Mouse (Mus musculus) forebrain, embryonic 11.5 days (tissue): ENCODE data around the gene Cfap126. TPM values are rescaled to one million over a fixed set of nuclear protein-coding genes. Genes with fewer than 3 reads are reported as not detected.

Source experiments
- ATAC-seq: fragments of 200-750 bp; cut with Nextera tagmentation; replicated peaks from 2 replicates; pipeline ENCODE4 v1.8.0; 2017; ENCODE audit warnings: moderate TSS enrichment; ENCODE audit not compliant: low FRiP score
- DNase-seq: peaks from one replicate; pipeline ENCODE4 v3.0.0-alpha.2; 2017; ENCODE audit warnings: low spot score
- H3K27ac ChIP-seq: fragments of 300-500 bp; sonication (generic); 2 replicates; pipeline ENCODE4 v1.5.1; 2014; ENCODE audit warnings: low read depth, low read length
- H3K27me3 ChIP-seq: fragments of 300-500 bp; sonication (generic); 2 replicates; pipeline ENCODE4 v1.6.1; 2014; ENCODE audit warnings: mild to moderate bottlenecking, low read length, mixed read lengths; ENCODE audit not compliant: control insufficient read depth, insufficient read depth
- H3K36me3 ChIP-seq: fragments of 300-500 bp; sonication (generic); 2 replicates; pipeline ENCODE4 v1.6.1; 2014; ENCODE audit warnings: mild to moderate bottlenecking, low read length, moderate library complexity, mixed read lengths; ENCODE audit not compliant: control insufficient read depth, insufficient read depth
- H3K4me1 ChIP-seq: fragments of 300-500 bp; sonication (generic); replicated peaks from 2 replicates; pipeline ENCODE4 v1.6.1; 2014; ENCODE audit warnings: low read length, mixed read lengths; ENCODE audit not compliant: control insufficient read depth, insufficient read depth
- H3K4me2 ChIP-seq: fragments of 300-500 bp; sonication (generic); 2 replicates; pipeline ENCODE4 v1.6.1; 2014; ENCODE audit warnings: low read depth, mild to moderate bottlenecking, low read length, moderate library complexity, mixed read lengths; ENCODE audit not compliant: severe bottlenecking
- H3K4me3 ChIP-seq: fragments of 300-500 bp; sonication (generic); 2 replicates; pipeline ENCODE4 v1.5.1; 2014; ENCODE audit warnings: low read depth, low read length
- H3K9ac ChIP-seq: fragments of 300-500 bp; sonication (generic); 2 replicates; pipeline ENCODE4 v1.6.1; 2014; ENCODE audit warnings: low read length
- H3K9me3 ChIP-seq: fragments of 300-500 bp; sonication (generic); 2 replicates; pipeline ENCODE4 v1.6.1; 2016; ENCODE audit warnings: low read length, mixed read lengths; ENCODE audit not compliant: control insufficient read depth
- WGBS: fragments of 180-500 bp; shearing (Covaris S2); extraction: QIAGEN DNeasy Blood & Tissue Kit; methylation state at CpG from one replicate; pipeline ENCODE4 v1.1.7; 2014; 5-methylcytosine and 5-hydroxymethylcytosine counted together
- polyA plus RNA-seq: library from polyadenylated mRNA; unstranded; fragments of >200 nt; fragmentation: Nextera tagmentation; extraction: Ambion mirVana; gene quantifications from 2 replicates; pipeline ENCODE4 v1.2.1, GENCODE M21; 2014

Cfap126 gene
- polyA plus RNA-seq, 1 experiment from 2014 or later, result 2.9 TPM

DNA sequence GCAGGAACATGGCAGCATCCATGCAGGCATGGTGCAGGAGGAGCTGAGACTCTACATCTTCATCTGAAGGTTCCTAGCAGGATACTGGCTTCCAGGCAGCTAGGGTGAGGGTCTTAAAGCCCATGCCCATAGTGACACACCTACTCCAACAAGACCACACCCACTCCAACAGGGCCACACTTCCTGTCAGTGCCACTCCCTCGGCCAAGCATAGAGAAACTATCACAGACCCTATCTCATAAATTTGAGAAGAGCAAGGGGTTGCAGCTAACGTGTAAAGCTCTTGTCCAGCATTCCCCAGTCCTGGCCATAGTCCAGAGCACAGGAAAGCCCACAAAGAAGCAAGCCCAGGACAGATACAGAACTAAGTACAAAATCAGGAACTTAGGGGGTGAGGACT, 12.7 kb upstream of the Cfap126 start:
- Histone ChIP-seq H3K4me2 (no peak overlapping the region), H3K4me3 (no peak overlapping the region), H3K27me3 (no peaks in the 10 kb centered on the region), H3K36me3 (no peaks in the 10 kb centered on the region), H3K4me1 (no peaks in the 10 kb centered on the region; the same call in 1 of the 2 replicates), H3K9me3 (no peaks in the 10 kb centered on the region), H3K27ac (no peak overlapping the region), H3K9ac (no peak overlapping the region)
- no peak for DNase-seq
- 61% methylated on average over 2 of the region's 2 CpGs for WGBS
- ATAC-seq, result no peak

DNA sequence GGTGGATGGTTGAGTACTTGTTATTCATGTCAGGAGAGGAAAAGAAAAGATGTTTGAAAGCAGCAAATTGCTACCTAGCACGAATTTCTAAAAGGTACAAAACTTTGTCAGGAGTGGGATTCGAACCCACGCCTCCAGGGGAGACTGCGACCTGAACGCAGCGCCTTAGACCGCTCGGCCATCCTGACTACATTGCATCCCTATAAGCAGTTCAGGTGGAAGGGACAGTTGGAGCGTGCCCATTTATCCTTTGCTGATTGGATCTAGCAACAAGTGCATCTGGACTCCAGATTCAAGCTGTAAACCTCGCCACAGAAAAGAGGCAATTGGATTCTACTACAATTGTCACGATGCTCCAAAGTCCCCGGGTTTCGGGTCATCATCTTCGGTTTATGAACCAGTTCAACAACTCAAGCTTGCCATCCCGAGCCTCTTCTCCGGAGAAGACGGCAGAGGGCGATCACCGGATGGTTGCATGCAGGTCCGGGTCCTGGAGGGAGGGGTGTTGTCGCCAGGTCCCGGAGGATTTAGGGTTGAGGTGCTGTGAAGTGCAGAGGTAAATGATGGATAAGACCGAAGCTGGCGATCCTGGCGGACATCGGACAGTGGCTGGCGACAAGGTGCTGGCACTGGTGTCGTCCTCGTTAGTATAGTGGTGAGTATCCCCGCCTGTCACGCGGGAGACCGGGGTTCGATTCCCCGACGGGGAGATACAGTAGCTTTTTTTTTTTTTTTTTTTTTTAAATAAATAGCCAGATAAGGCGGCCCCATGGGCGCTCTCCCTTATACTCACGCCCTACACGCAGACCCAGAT, 11.8 kb upstream of the Cfap126 start:
- under 1% methylated on average over 40 of the region's 40 CpGs for WGBS
- no peak overlapping the region for H3K27ac ChIP-seq
- H3K9me3 ChIP-seq, result no peaks in the 10 kb centered on the region
- H3K36me3 ChIP-seq, result no peaks in the 10 kb centered on the region
- ATAC-seq, result peak; percentile 89
- H3K27me3 ChIP-seq, result no peaks in the 10 kb centered on the region
- peak overlapping the region; percentile 72 for H3K4me3 ChIP-seq
- H3K4me1 ChIP-seq, result no peaks in the 10 kb centered on the region; the same call in 1 of the 2 replicates
- DNase-seq, result peak; percentile 95
- H3K4me2 ChIP-seq, result peak overlapping the region; percentile 66
- peak overlapping the region; percentile 56 for H3K9ac ChIP-seq

DNA sequence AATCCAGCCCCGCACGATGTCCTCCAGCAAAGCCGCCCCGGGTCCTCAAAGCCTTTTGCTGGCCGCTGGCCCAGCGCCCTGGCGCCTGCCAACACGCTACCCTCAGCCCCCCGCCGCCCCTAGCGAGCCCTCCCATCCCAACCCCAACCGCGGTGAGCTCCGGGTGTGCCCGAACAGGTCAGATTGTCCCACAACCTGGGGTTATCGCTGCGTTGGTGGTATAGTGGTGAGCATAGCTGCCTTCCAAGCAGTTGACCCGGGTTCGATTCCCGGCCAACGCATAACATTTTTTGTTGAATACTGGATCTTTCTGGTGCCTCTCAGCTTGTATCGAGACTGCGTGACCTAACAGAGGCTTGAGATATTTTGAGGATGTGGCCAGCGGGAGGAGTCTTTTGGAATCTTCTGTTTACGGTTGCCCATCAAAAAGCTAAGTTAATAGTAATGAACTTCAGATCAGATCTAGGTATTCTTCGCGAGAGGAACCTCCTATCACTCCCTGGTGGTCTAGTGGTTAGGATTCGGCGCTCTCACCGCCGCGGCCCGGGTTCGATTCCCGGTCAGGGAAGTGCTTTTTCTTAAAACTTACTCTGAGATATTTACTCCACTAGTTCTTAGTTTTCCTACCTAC, 11.1 kb upstream of the Cfap126 start:
- H3K36me3 ChIP-seq, result no peaks in the 10 kb centered on the region
- H3K4me2 ChIP-seq, result peak overlapping the region; percentile 66
- no peaks in the 10 kb centered on the region for H3K27me3 ChIP-seq
- DNase-seq (peak; percentile 95), ATAC-seq (peak; percentile 95)
- no peak overlapping the region for H3K27ac ChIP-seq
- H3K4me1 ChIP-seq, result no peaks in the 10 kb centered on the region; the same call in 1 of the 2 replicates
- peak overlapping the region; percentile 56 for H3K9ac ChIP-seq
- H3K4me3 ChIP-seq, result peak overlapping the region; percentile 72
- under 1% methylated on average over 35 of the region's 35 CpGs for WGBS
- no peaks in the 10 kb centered on the region for H3K9me3 ChIP-seq

DNA sequence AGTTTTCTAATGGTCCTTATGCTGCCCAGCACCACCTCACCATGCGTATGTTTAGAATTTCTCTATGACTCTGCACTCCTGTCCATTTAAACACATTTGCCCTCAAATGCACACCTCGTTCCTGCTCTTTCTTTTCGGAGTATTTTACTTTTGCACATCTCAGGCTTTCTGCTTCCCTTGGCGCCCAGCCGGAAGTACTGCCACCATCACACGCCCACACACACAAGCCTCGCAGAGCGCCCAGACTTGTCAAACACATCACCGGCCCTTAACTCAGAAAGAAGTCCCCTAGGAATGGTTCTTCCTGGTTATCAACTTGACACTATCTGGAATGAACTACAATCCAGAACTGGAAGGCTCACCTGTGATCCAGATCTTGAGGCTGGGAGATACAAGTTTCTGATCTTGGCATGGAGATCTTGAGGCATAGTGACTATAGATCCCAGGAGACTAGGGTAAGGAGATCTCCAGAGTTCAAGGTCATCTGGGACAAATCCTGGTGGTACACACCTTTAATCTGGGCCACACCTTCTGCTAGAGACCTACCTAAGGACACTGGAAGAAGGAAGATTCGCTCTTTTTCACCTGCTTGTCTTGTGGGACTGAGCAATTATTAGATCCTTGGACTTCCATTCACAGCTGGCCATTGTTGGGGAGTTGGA, 10.4 kb upstream of the Cfap126 start:
- Histone ChIP-seq H3K4me3 (peak overlapping the region; percentile 72), H3K36me3 (no peaks in the 10 kb centered on the region), H3K4me1 (no peaks in the 10 kb centered on the region; the same call in 1 of the 2 replicates), H3K9me3 (no peaks in the 10 kb centered on the region), H3K27me3 (no peaks in the 10 kb centered on the region), H3K9ac (peak overlapping the region; percentile 27; the same call in 1 of the 2 replicates), H3K27ac (no peak overlapping the region), H3K4me2 (peak overlapping the region; percentile 58)
- DNase-seq (no peak), ATAC-seq (peak; percentile 11; the same call in 1 of the 2 replicates)
- WGBS, result 7% methylated on average over 10 of the region's 10 CpGs

DNA sequence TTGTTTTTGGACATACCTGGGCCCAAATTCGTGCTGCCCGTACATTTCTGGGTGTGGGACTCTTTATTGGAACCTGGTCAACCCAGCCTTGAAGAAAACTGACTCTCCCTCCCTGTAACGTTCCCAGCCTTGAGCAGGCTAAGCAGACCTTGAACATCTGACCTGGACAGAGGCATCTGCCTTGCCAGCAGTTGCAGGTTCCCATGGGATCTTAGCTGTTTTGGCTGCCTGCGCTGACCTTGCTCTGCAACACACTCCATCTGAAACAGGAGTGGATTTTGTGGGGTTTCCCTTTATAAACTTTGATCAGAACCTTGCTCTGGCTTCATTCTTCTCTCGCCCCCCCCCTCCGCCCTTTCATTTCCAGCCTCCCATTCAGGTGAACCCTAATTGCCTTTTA, 8.5 kb upstream of the Cfap126 start:
- Histone ChIP-seq H3K9me3 (no peaks in the 10 kb centered on the region), H3K9ac (no peak overlapping the region), H3K4me2 (no peak overlapping the region), H3K27ac (no peak overlapping the region), H3K4me3 (no peak overlapping the region), H3K27me3 (no peaks in the 10 kb centered on the region), H3K4me1 (no peaks in the 10 kb centered on the region; the same call in 1 of the 2 replicates), H3K36me3 (no peaks in the 10 kb centered on the region)
- ATAC-seq (no peak), DNase-seq (no peak)
- 68% methylated on average over 6 of the region's 6 CpGs for WGBS

DNA sequence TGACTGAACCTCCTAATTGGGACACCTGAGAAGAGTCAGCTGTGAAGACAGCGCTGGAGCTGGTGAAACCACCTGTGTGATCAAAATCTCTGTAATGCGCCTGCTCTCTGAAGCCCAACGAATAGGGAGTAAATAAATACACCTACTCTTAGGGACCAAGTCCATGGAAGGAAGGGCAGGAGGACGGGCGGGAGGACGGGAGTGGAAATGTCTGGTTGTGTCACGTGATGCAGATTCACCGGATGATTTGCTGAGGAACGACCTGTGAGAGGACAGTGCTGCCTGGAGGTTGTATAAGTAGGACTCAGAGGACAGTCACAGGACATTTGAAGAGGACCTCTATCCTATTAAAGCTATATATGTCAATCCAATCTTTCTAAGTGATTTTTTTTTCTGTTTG, 4.1 kb upstream of the Cfap126 start:
- no peak overlapping the region for H3K4me2 ChIP-seq
- H3K4me1 ChIP-seq, result 0 out of 2 replicates have a peak, but pooled peaks cover 2% of the 10 kb centered on the region
- DNase-seq (no peak), ATAC-seq (no peak)
- no peaks in the 10 kb centered on the region for H3K27me3 ChIP-seq
- no peaks in the 10 kb centered on the region for H3K36me3 ChIP-seq
- WGBS, result 43% methylated on average over 9 of the region's 9 CpGs
- H3K9ac ChIP-seq, result no peak overlapping the region
- H3K9me3 ChIP-seq, result no peaks in the 10 kb centered on the region
- H3K4me3 ChIP-seq, result no peak overlapping the region
- H3K27ac ChIP-seq, result no peak overlapping the region

DNA sequence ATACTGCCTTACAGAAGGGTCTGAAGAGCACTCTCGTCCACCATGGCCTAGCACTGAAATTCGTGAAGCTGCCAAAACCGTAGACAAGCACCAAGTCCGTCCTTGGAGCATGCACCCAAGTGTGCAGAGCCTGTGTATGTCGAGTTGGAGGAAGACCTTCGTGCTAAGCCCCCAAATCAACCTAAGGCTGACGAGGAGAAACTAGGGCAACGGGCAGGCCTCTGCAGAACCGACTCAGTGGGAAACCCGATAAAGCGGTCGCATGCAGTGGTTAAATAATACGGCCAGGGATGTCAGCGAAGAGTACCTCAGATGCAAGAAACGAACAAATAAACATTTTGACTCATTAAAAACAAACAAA, 3.1 kb upstream of the Cfap126 start:
- no peaks in the 10 kb centered on the region for H3K27me3 ChIP-seq
- H3K27ac ChIP-seq, result peak overlapping the region; percentile 47; the same call in 1 of the 2 replicates
- no peaks in the 10 kb centered on the region for H3K36me3 ChIP-seq
- peak overlapping the region; percentile 65 for H3K9ac ChIP-seq
- peak overlapping the region; percentile 43 for H3K4me2 ChIP-seq
- peak; percentile 74 for DNase-seq
- WGBS, result 8% methylated on average over 15 of the region's 15 CpGs
- H3K4me1 ChIP-seq, result 0 out of 2 replicates have a peak, but pooled peaks cover 2% of the 10 kb centered on the region
- no peaks in the 10 kb centered on the region for H3K9me3 ChIP-seq
- peak; percentile 49 for ATAC-seq
- peak overlapping the region; percentile 45 for H3K4me3 ChIP-seq

DNA sequence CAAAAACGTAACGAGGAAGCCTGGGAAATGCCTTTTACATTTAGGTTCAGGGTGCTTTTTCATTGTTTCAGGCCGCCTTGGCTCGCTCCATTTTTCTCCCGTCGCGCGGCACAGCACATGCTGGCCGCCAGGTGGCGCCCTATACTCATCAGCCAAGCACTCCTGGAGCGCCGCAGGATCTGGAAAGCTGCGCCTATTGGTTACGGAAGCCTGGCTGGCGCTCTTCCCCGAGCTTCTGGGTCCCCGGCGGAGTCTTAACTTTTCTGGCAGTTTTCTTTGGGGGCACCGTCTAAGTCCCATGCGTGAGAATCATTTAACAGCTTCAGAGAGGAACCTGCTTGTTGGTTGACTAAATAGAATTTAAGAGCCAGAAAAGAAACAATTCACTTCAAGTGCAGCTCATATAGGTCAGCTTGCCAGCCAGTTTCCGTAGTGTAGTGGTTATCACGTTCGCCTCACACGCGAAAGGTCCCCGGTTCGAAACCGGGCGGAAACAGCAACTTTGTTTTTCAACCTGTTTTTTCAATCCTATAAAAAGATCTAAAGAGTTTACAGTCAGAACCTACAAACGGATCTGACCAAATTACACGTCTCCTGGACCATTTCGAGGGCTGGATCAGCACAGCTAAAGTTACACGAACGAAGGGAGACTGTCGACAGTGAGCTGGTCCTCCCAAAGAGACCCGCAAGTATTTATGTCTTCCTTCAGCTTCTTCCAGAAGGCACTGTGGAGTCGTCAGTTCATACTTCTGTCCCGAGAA, 2.5 kb upstream of the Cfap126 start:
- under 1% methylated on average over 38 of the region's 38 CpGs for WGBS
- no peaks in the 10 kb centered on the region for H3K27me3 ChIP-seq
- peak overlapping the region; percentile 45 for H3K4me3 ChIP-seq
- DNase-seq, result peak; percentile 97
- H3K9me3 ChIP-seq, result no peaks in the 10 kb centered on the region
- H3K9ac ChIP-seq, result peak overlapping the region; percentile 65
- ATAC-seq, result peak; percentile 89
- H3K27ac ChIP-seq, result peak overlapping the region; percentile 33; the same call in 1 of the 2 replicates
- peak overlapping the region; percentile 56 for H3K4me2 ChIP-seq
- H3K4me1 ChIP-seq, result 0 out of 2 replicates have a peak, but pooled peaks cover 2% of the 10 kb centered on the region
- no peaks in the 10 kb centered on the region for H3K36me3 ChIP-seq
